Mouse (Mus musculus) heart, embryonic 14.5 days (tissue): ENCODE measurements around the gene Mpc1. TPM values are rescaled to one million over a fixed set of nuclear protein-coding genes. Genes with fewer than 3 reads are reported as not detected.
"Not testable (repeated sequence)": the region's sequence is repeated elsewhere in the genome, so short reads cannot be mapped to it uniquely, and the experiment has no call there.

Experiments
- ATAC-seq: fragments of 200-750 bp; cut with Nextera tagmentation; 2 replicates; pipeline ENCODE4 v1.8.0; 2017; ENCODE audit warnings: low read depth, moderate TSS enrichment; ENCODE audit not compliant: insufficient number of reproducible peaks, insufficient read depth, low FRiP score
- H3K27ac ChIP-seq, 2 experiments: fragments of 200-500 bp in 1 of 2; fragments of 300-500 bp in 1 of 2; sonication (generic) in 1 of 2; replicated peaks in 1 of 2; 2 replicates each; pipeline ENCODE4 v1.5.1; 2012 to 2014; ENCODE audit warnings: low read depth in 2 of 2, low read length in 2 of 2, control low read depth in 1 of 2, mild to moderate bottlenecking in 1 of 2, mixed read lengths in 1 of 2; ENCODE audit not compliant: control insufficient read depth in 1 of 2, insufficient read depth in 1 of 2
- H3K27me3 ChIP-seq: fragments of 300-500 bp; sonication (generic); 2 replicates; pipeline ENCODE4 v1.6.1; 2014; ENCODE audit warnings: mild to moderate bottlenecking, low read length, control low read depth; ENCODE audit not compliant: control insufficient read depth, insufficient read depth
- H3K36me3 ChIP-seq: fragments of 300-500 bp; sonication (generic); 2 replicates; pipeline ENCODE4 v1.6.1; 2014; ENCODE audit warnings: mild to moderate bottlenecking, control low read depth, low read length, mixed read lengths; ENCODE audit not compliant: control insufficient read depth, insufficient read depth
- H3K4me1 ChIP-seq, 2 experiments: fragments of 200-500 bp in 1 of 2; fragments of 300-500 bp in 1 of 2; sonication (generic) in 1 of 2; 2 replicates each; pipeline ENCODE4 v1.6.1; 2012 to 2014; ENCODE audit warnings: low read length in 2 of 2, control low read depth in 1 of 2, mixed read lengths in 1 of 2; ENCODE audit not compliant: control insufficient read depth in 2 of 2, insufficient read depth in 2 of 2
- H3K4me2 ChIP-seq: fragments of 300-500 bp; sonication (generic); 2 replicates; pipeline ENCODE4 v1.6.1; 2014; ENCODE audit warnings: mild to moderate bottlenecking, low read length
- H3K4me3 ChIP-seq, 2 experiments: fragments of 200-500 bp in 1 of 2; fragments of 300-500 bp in 1 of 2; sonication (generic) in 1 of 2; 2 replicates each; pipeline ENCODE4 v1.5.1; 2012 to 2014; ENCODE audit warnings: low read length in 2 of 2, mild to moderate bottlenecking in 2 of 2, control low read depth in 1 of 2, low read depth in 1 of 2, moderate library complexity in 1 of 2; ENCODE audit not compliant: control insufficient read depth in 1 of 2, insufficient read depth in 1 of 2
- H3K9ac ChIP-seq: fragments of 300-500 bp; sonication (generic); 2 replicates; pipeline ENCODE4 v1.6.1; 2014; ENCODE audit warnings: mild to moderate bottlenecking, low read length
- H3K9me3 ChIP-seq: fragments of 300-500 bp; sonication (generic); 2 replicates; pipeline ENCODE4 v1.6.1; 2016; ENCODE audit warnings: low read length, control low read depth; ENCODE audit not compliant: control insufficient read depth
- WGBS: fragments of 180-500 bp; shearing (Covaris S2); extraction: QIAGEN DNeasy Blood & Tissue Kit; methylation state at CpG from one replicate; pipeline ENCODE4 v1.1.7; 2014; 5-methylcytosine and 5-hydroxymethylcytosine counted together
- polyA plus RNA-seq: library from polyadenylated mRNA; unstranded; fragments of >200 nt; fragmentation: Nextera tagmentation; extraction: Ambion mirVana; gene quantifications from 2 replicates; pipeline ENCODE4 v1.2.1, GENCODE M21; 2014

Mpc1 gene
- polyA plus RNA-seq, 1 experiment from 2014 or later, result 284 TPM

DNA sequence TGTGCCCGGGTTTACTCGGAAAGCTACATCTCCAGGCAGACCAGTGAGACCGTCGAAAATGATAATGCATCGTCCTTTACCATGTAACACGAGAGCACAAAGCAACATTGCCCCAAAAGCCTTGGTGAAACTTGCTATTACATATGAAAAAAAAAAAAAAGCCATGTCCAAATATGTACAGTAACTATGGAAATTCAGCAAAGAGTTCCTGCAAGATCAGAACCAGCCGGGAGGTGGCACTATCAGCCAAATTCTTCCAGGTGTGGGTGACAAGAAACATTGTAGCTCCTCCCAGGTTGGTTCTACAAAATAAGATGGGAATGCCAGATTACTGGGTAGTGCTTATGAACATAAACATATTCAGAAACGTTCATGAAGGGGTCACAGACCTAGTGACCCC is 25.7 kb upstream of the Mpc1 start:
- WGBS, result 66% methylated on average over 8 of the region's 8 CpGs

DNA sequence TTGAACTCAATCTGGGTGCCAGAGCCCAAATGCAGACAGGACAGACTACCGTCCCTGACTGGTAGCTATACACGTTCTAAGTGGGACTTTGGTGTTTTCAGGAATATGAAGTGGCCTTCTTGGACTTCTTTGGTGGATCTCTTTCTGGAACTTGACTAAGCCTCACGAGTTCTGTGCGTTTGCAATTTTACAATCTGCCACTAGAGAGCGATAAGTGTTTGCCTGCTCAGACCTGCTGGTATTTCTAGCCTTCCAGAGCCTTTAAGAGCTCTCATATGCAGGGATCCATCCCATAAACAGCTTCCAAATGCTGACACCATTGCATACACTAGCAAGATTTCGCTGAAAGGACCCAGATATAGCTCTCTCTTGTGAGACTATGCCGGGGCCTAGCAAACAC is 18.1 kb upstream of the Mpc1 start:
- not testable (repeated sequence) for ATAC-seq, H3K4me3 ChIP-seq, H3K36me3 ChIP-seq, H3K9me3 ChIP-seq, H3K4me1 ChIP-seq, H3K27me3 ChIP-seq, H3K27ac ChIP-seq, H3K9ac ChIP-seq, H3K4me2 ChIP-seq
- WGBS, result 11% methylated on average over 7 of the region's 7 CpGs

More for the DNA sequence above, 25.7 kb upstream of the Mpc1 start:
- no peaks in the 10 kb centered on the region for H3K36me3 ChIP-seq
- no peak overlapping the region for H3K9ac ChIP-seq
- no peaks in the 10 kb centered on the region for H3K9me3 ChIP-seq
- no peak overlapping the region for H3K27ac ChIP-seq
- ATAC-seq, result no peak
- H3K27me3 ChIP-seq, result 0 out of 2 replicates have a peak, but pooled peaks cover 4% of the 10 kb centered on the region
- H3K4me3 ChIP-seq, result no peak overlapping the region
- no peak overlapping the region for H3K4me2 ChIP-seq
- no peaks in the 10 kb centered on the region for H3K4me1 ChIP-seq

DNA sequence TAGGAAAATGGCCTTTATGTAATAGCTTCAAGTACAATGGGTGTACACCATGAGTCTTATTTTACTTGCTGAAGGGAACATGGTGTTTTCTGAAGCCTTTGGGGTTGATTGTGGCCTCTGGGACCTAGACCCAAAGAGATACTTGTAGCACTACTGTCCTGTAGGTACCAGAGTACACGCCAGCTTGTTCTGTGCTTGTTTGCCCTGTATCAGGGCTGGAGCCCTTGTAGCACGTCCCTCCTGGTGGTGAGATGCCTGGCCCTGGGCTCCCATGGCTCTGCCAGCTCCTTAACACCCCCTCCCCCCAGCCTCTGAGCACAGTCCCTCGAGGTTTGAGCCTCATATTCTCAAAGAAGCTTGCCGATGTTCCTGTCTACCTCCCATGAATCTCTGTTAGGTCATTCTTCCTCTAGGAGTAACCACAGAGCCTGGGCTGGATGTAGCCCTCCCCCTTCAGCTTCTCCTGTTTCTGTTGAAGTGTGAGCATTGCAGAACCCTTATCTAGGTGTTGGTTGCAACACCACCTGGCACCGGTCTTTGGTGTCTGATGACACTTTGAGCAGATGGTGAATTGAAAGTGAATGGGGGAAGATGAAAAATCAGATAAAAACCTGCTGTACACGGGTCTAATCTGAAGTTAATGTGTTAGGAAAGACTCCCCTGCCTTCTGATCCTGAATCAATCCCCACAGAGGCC is 10.5 kb upstream of the Mpc1 start:
- WGBS, result 39% methylated on average over 6 of the region's 6 CpGs
- H3K27ac ChIP-seq, result no peak overlapping the region
- peaks cover 0 to 5% of the 10 kb centered on the region in 2 experiments; a peak in 2 of 4 replicates for H3K4me1 ChIP-seq
- no peak for ATAC-seq
- H3K36me3 ChIP-seq, result no peaks in the 10 kb centered on the region
- no peaks in the 10 kb centered on the region for H3K9me3 ChIP-seq
- no peak overlapping the region for H3K9ac ChIP-seq
- no peaks in the 10 kb centered on the region for H3K27me3 ChIP-seq
- H3K4me2 ChIP-seq, result no peak overlapping the region
- no peak overlapping the region for H3K4me3 ChIP-seq

DNA sequence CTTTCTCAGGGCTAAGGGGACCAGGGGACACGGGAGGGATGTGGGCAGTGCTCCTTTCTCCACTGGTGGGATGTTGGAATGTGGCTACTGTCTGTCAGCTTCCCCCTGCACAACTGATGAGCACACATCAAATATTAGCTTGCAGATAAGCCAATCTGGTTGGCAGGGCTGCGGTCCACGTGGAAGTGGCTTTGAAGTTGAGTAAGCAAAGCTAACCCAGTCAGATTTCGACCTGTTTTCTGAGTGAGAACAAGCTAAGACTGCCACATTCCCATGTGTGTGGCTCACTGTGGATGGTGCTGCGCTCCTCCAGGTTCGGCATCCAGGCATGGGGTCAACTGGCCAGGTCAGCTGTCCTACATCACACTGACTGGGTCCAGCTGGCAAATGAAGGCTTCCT is 9.8 kb upstream of the Mpc1 start:
- H3K4me3 ChIP-seq, result no peak overlapping the region
- H3K36me3 ChIP-seq, result no peaks in the 10 kb centered on the region
- H3K4me2 ChIP-seq, result no peak overlapping the region
- WGBS, result 59% methylated on average over 6 of the region's 6 CpGs
- ATAC-seq, result no peak
- H3K9ac ChIP-seq, result no peak overlapping the region
- peaks cover 0 to 5% of the 10 kb centered on the region in 2 experiments; a peak in 2 of 4 replicates for H3K4me1 ChIP-seq
- H3K9me3 ChIP-seq, result no peaks in the 10 kb centered on the region
- no peak overlapping the region for H3K27ac ChIP-seq
- H3K27me3 ChIP-seq, result no peaks in the 10 kb centered on the region

DNA sequence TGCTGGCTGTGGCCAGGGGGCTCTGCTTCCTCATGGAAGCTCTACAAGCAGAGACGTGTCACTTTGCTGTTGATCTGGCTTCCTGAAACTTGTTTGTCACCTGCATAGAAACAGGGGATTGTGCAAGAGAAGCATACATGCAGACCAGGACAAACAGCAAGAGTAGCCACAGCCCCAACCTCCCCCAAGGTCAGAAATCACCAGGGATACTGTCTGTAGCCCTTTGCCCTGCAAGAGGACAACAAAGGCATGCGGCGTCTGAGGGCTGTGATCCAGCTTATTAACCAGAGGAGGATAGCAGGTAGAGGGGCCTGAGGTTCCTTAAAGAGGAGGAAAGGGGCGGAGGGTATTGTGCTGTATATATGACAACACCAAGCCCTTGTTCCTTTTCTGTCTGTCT is 6.6 kb upstream of the Mpc1 start:
- Histone ChIP-seq H3K4me1 (peaks cover 0 to 5% of the 10 kb centered on the region in 2 experiments; a peak in 2 of 4 replicates), H3K27me3 (no peaks in the 10 kb centered on the region), H3K4me3 (no peak overlapping the region), H3K9me3 (no peaks in the 10 kb centered on the region), H3K27ac (no peak overlapping the region), H3K36me3 (no peaks in the 10 kb centered on the region), H3K4me2 (no peak overlapping the region), H3K9ac (no peak overlapping the region)
- no peak for ATAC-seq
- WGBS, result 66% methylated on average over 4 of the region's 4 CpGs

DNA sequence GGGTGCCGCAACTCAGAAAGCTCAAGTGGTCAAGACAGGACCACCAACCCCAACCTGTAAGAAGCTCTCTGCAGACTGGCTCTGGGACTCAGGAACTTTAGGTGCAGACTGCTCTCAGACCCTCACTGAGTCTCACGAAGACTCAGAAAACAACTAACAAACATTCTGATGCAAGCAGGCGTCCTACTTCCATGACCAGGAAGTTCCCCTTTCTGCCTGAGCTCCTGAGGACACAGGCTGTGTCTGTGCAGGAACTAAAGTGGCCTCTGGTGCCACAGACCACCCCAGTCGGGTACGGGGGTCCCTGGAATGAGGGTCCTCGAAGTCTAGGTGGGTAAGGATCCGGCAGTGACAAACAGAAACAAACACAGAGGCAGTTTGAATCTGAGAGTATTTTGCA is 6.0 kb upstream of the Mpc1 start:
- Histone ChIP-seq H3K9me3 (no peaks in the 10 kb centered on the region), H3K9ac (no peak overlapping the region), H3K27ac (no peak overlapping the region), H3K4me2 (no peak overlapping the region), H3K36me3 (no peaks in the 10 kb centered on the region), H3K4me1 (peaks cover 0 to under 1% of the 10 kb centered on the region in 2 experiments; a peak in 1 of 4 replicates), H3K4me3 (no peak overlapping the region), H3K27me3 (no peaks in the 10 kb centered on the region)
- no peak for ATAC-seq
- 75% methylated on average over 7 of the region's 7 CpGs for WGBS

DNA sequence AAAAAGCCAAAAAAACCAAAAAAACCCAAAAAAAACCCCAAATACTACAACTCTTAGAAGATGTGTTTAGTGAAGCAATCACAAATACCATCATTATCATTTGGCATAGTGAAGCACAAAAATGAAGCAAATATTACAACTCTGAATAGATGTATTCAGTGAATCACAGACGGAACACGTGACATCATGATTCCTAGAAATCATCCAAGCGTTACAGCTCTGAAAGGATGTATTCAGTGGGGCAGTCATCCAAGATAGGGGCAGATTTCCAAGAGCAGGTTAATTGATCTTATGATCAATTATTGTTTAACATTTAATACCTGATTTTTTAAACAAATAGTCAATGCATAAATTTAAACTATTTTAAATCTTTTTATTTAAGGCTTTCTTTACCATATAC is 5.4 kb upstream of the Mpc1 start:
- ATAC-seq, result no peak
- H3K9me3 ChIP-seq, result no peaks in the 10 kb centered on the region
- no peak overlapping the region for H3K9ac ChIP-seq
- H3K27me3 ChIP-seq, result no peaks in the 10 kb centered on the region
- H3K36me3 ChIP-seq, result no peaks in the 10 kb centered on the region
- no peak overlapping the region for H3K27ac ChIP-seq
- peaks cover 0 to 2% of the 10 kb centered on the region in 2 experiments; a peak in 1 of 4 replicates for H3K4me1 ChIP-seq
- H3K4me2 ChIP-seq, result no peak overlapping the region
- WGBS, result 85% methylated on average over 3 of the region's 3 CpGs
- no peak overlapping the region for H3K4me3 ChIP-seq

DNA sequence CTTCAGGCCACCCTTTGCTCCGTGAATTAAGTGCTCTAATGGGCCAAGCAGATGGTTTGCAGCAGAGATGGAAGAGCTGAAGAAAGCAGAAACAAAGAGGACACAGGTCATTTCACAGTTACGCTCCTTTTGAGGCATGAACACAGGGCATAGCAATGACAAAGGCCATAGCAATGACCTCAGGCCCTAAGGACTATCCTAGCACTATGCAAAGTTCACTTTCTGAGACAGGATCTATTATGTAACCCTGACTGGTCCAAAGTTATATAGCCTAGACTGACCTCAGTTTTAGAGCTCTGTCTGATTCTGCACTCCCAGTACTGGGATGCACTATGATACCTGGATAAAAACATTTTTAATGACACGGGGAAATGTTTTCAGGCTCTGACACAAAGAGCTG is 4.3 kb upstream of the Mpc1 start:
- 69% methylated on average over 3 of the region's 3 CpGs for WGBS
- no peaks in the 10 kb centered on the region for H3K36me3 ChIP-seq
- H3K9ac ChIP-seq, result no peak overlapping the region
- H3K4me2 ChIP-seq, result no peak overlapping the region
- H3K27ac ChIP-seq, result no peak overlapping the region
- no peak overlapping the region for H3K4me3 ChIP-seq
- H3K27me3 ChIP-seq, result no peaks in the 10 kb centered on the region
- no peak for ATAC-seq
- peaks cover 5 to 7% of the 10 kb centered on the region in 2 experiments; a peak in 3 of 4 replicates for H3K4me1 ChIP-seq
- H3K9me3 ChIP-seq, result no peaks in the 10 kb centered on the region
